Mouse (Mus musculus) hindbrain, embryonic 16.5 days (tissue): ENCODE measurements around the gene Ddx19b. TPM values are rescaled to one million over a fixed set of nuclear protein-coding genes. Genes with fewer than 3 reads are reported as not detected.

ENCODE experiments used
- ATAC-seq: fragments of 200-750 bp; cut with Nextera tagmentation; 2 replicates; pipeline ENCODE4 v1.8.0; 2017; ENCODE audit warnings: moderate TSS enrichment, moderate library complexity
- H3K27ac ChIP-seq: fragments of 300-500 bp; sonication (generic); 2 replicates; pipeline ENCODE4 v1.5.1; 2014; ENCODE audit warnings: low read depth, mild to moderate bottlenecking, control low read depth, low read length, moderate library complexity
- H3K27me3 ChIP-seq: fragments of 300-500 bp; sonication (generic); replicated peaks from 2 replicates; pipeline ENCODE4 v1.6.1; 2014; ENCODE audit warnings: low read length; ENCODE audit not compliant: control insufficient read depth, insufficient read depth
- H3K36me3 ChIP-seq: fragments of 300-500 bp; sonication (generic); 2 replicates; pipeline ENCODE4 v1.6.1; 2014; ENCODE audit warnings: mild to moderate bottlenecking, low read length, moderate library complexity, mixed read lengths; ENCODE audit not compliant: control insufficient read depth, insufficient read depth
- H3K4me1 ChIP-seq: fragments of 300-500 bp; sonication (generic); 2 replicates; pipeline ENCODE4 v1.6.1; 2014; ENCODE audit warnings: low read depth, low read length; ENCODE audit not compliant: control insufficient read depth, insufficient read depth
- H3K4me2 ChIP-seq: fragments of 300-500 bp; sonication (generic); 2 replicates; pipeline ENCODE4 v1.6.1; 2014; ENCODE audit warnings: mild to moderate bottlenecking, low read length, control low read depth, moderate library complexity
- H3K4me3 ChIP-seq: fragments of 300-500 bp; sonication (generic); 2 replicates; pipeline ENCODE4 v1.5.1; 2014; ENCODE audit warnings: mild to moderate bottlenecking, low read length, control low read depth, moderate library complexity
- H3K9ac ChIP-seq: fragments of 300-500 bp; sonication (generic); 2 replicates; pipeline ENCODE4 v1.6.1; 2014; ENCODE audit warnings: low read depth, mild to moderate bottlenecking, control low read depth, low read length, moderate library complexity
- H3K9me3 ChIP-seq: fragments of 300-500 bp; sonication (generic); 2 replicates; pipeline ENCODE4 v1.6.1; 2014; ENCODE audit warnings: mild to moderate bottlenecking, low read length, moderate library complexity; ENCODE audit not compliant: control insufficient read depth
- WGBS: fragments of 180-500 bp; shearing (Covaris S2); extraction: QIAGEN DNeasy Blood & Tissue Kit; methylation state at CpG from one replicate; pipeline ENCODE4 v1.1.7; 2014; 5-methylcytosine and 5-hydroxymethylcytosine counted together
- polyA plus RNA-seq: library from polyadenylated mRNA; unstranded; fragments of >200 nt; fragmentation: Nextera tagmentation; extraction: Ambion mirVana; gene quantifications from 2 replicates; pipeline ENCODE4 v1.2.1, GENCODE M21; 2015

The Ddx19b gene
- polyA plus RNA-seq, 1 experiment from 2014 or later = 6.9 TPM

DNA sequence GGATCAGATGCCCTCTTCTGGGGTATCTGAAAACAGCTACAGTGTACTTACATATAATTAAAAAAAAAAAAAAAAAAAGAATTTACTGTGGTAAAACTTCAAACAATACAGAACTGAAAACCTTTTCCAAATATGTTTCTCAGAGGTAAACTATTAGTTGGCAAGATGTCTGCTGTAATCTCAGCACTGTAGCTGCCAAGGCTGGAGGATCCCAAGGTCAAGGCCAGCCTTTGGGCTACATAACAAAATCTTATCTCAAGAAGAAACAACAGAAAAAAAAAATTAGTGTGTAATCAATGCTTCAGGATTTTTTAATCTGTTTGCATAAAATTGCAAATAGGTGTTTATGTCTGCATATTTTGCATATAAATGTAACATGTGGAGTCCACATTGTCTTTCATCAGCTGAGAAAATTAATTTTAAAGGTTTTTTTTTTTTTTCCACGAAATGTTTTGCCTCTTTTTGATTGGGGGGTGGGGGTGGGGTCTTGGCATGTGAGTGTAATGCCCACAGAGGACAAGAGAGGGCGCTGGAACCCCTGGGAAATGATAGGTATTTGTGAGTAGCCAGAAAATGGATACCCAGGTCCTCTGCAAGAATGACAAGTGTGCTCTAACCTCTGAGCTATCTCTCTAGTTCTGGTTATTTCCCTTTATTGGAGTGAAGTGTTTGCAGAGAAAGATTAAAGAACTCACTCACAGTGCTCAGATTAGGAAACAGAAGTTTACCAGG, 12.6 kb upstream of the Ddx19b start:
- Histone ChIP-seq H3K36me3 (peaks cover 73% of the 10 kb centered on the region), H3K4me1 (no peaks in the 10 kb centered on the region), H3K4me3 (no peak overlapping the region), H3K27me3 (no peaks in the 10 kb centered on the region), H3K9ac (no peak overlapping the region), H3K4me2 (no peak overlapping the region), H3K9me3 (no peaks in the 10 kb centered on the region), H3K27ac (no peak overlapping the region)
- no peak for ATAC-seq
- WGBS = 51% methylated on average over 2 of the region's 2 CpGs

DNA sequence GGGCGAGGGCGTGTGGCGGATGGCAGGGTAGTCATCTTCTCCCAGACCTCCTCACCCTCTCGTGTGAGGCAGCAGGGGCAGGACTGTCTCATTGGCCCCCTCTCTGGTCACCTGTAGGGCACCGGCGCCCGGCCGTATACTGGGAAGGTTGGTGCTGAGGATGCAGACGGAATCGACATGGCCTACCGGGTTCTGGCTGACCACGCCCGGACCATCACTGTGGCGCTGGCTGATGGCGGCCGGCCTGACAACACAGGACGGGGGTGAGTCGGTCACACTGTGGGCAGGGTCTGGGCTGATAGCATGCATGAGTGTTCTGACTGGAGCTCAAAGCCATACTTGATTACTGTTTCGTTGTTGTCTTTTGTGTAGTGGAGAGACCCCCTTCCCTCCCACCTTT, 11.0 kb upstream of the Ddx19b start:
- Histone ChIP-seq H3K27me3 (no peaks in the 10 kb centered on the region), H3K36me3 (peaks cover 65% of the 10 kb centered on the region), H3K9me3 (no peaks in the 10 kb centered on the region), H3K27ac (no peak overlapping the region), H3K9ac (no peak overlapping the region), H3K4me2 (no peak overlapping the region), H3K4me3 (no peak overlapping the region), H3K4me1 (no peaks in the 10 kb centered on the region)
- 96% methylated on average over 19 of the region's 19 CpGs for WGBS
- ATAC-seq = no peak

DNA sequence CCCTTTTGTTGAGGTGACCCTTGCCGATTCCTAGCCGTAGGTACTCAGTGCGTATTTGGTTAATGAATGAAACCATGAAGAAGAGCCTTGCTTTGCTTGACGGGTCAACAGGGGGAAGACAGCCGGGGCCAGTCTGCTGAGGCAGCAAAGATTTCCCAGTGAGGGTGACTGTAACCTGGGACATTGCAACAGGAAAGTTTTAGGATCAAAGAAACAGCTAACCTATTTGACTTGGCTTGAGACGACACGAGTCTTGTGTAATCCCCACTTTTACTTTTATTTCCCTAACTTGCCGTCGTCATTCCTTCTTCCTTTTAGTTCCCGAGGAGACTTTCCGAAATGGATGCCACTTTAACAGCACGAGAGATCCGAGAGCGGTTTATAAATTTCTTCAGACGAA, 5.0 kb upstream of the Ddx19b start:
- WGBS = 97% methylated on average over 15 of the region's 15 CpGs
- no peak overlapping the region for H3K9ac ChIP-seq
- peaks cover 19% of the 10 kb centered on the region for H3K36me3 ChIP-seq
- H3K27ac ChIP-seq = no peak overlapping the region
- no peak for ATAC-seq
- H3K4me1 ChIP-seq = peaks cover 15% of the 10 kb centered on the region
- H3K4me3 ChIP-seq = no peak overlapping the region
- no peaks in the 10 kb centered on the region for H3K9me3 ChIP-seq
- H3K4me2 ChIP-seq = no peak overlapping the region
- no peaks in the 10 kb centered on the region for H3K27me3 ChIP-seq

DNA sequence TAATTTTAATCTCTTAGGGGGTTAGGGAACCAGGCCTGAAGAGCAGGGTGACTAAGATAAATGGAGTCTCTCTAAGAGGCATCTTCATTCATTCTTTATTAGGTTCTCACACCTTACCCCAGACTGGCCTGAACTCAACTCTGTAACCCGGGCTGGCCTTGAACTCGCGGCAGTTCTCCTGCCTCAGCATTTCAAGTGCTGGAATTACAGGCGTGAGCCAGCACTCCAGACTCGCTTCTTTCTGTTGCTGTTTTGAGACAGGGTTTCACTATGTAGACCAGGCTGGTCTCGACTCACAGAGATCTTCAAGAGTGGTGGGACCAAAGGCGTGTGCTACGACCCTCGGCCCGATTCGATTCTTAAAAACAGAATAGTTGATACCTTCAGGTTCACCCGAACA, 2.7 kb upstream of the Ddx19b start:
- H3K27me3 ChIP-seq = peaks cover 2% of the 10 kb centered on the region; the same call in 1 of the 2 replicates
- H3K27ac ChIP-seq = peak overlapping the region; percentile 82
- H3K4me3 ChIP-seq = peak overlapping the region; percentile 79
- ATAC-seq = no peak
- peak overlapping the region; percentile 56 for H3K4me2 ChIP-seq
- H3K36me3 ChIP-seq = peaks cover 12% of the 10 kb centered on the region
- H3K9me3 ChIP-seq = no peaks in the 10 kb centered on the region
- H3K4me1 ChIP-seq = peaks cover 15% of the 10 kb centered on the region
- WGBS = 26% methylated on average over 12 of the region's 12 CpGs
- peak overlapping the region; percentile 84 for H3K9ac ChIP-seq

DNA sequence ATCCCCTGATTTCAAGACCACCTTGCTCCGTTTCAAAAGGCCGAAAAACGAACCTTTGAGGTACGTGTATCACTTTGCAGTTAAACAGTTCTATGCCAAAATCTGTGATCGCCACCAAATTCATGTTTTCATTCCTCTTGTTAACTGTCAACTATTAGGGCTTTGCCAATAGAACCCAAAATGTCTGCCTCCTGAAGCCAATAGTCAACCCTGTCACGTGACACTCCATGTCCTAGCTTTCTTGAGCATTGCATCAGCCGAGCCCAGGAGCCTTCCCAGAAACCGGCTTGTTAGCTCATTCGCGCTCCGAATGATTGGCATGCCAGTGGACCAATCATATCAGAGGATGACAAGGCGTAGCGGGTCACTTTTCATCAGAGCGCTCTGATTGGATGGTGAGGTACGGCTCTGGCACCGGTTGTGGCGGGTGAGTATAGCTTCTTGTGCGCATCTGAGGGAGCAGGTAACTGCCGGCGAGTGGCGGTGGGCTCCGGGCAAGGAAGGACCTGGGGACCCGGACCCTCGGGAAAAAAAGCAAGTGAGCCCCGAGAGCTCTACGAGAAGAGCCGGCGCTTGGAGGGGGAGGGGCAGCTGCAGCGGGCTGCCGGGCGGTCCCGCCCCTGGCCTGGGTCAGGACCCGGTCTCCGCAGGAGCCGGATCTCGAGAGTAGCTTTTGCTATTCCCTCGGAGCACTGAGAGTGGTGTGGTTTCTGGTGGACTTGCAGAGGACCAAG, 2.1 kb upstream of the Ddx19b start:
- 6% methylated on average over 37 of the region's 37 CpGs for WGBS
- Histone ChIP-seq H3K27ac (peak overlapping the region; percentile 82), H3K36me3 (peaks cover 8% of the 10 kb centered on the region), H3K27me3 (peaks cover 2% of the 10 kb centered on the region; the same call in 1 of the 2 replicates), H3K4me2 (peak overlapping the region; percentile 56), H3K4me1 (peaks cover 15% of the 10 kb centered on the region), H3K9ac (peak overlapping the region; percentile 84), H3K9me3 (no peaks in the 10 kb centered on the region), H3K4me3 (peak overlapping the region; percentile 79)
- ATAC-seq = peak; percentile 100

DNA sequence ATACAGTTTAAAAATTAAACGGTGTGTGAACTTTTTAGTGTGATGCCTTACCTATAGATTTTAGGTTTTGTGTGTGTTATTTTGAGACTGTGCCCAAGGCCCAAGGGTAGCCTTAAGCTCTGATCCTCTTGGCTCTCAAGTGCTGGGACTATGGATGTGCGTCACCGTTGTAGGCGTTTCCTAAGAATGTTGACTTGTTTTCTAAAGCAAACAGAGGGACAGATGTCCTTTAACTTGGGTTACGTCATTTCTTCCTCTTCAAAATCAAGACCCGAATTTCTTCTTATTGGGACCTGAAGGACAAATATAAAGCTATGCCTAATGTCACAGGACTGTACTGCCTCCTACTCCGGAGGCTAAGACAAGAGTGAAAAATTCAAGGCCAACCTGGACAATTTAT, 1.4 kb upstream of the Ddx19b start, which contains the start of gene Aars:
Aars (plus strand) TSS at position 229 of the 400 bp plus-strand sequence.
- Histone ChIP-seq H3K27me3 (peaks cover 2% of the 10 kb centered on the region; the same call in 1 of the 2 replicates), H3K27ac (peak within 1 kb of the TSS; percentile 82), H3K4me1 (peaks cover 17% of the 10 kb centered on the region), H3K9ac (peak within 1 kb of the TSS; percentile 84), H3K4me2 (peak within 1 kb of the TSS; percentile 56), H3K4me3 (peak within 1 kb of the TSS; percentile 79), H3K36me3 (peaks cover 6% of the 10 kb centered on the region), H3K9me3 (no peaks in the 10 kb centered on the region)
- ATAC-seq = no peak
- WGBS = 96% methylated on average over 7 of the region's 7 CpGs

DNA sequence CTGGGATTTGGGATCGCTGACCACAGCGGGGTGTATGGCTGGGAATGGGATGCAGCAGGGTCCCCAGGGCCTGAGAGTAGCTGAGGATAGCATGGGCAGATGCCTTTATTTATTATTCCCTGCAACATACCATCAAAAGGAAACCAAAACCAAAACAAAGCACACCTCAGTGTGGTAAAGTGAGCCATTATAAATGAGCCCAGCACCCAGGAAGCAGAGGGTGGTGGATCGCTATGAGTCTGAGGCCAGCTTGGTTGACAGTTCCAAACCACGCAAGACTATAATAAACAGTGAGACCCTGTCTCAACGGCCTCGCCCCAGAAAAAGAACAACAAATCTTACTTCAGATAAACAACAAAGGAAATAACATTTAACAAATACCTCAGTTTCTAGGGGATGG, 1.5 kb downstream of the Ddx19b start:
- Histone ChIP-seq H3K4me3 (no peak overlapping the region), H3K9ac (no peak overlapping the region)
- WGBS = 88% methylated on average over 6 of the region's 6 CpGs

DNA sequence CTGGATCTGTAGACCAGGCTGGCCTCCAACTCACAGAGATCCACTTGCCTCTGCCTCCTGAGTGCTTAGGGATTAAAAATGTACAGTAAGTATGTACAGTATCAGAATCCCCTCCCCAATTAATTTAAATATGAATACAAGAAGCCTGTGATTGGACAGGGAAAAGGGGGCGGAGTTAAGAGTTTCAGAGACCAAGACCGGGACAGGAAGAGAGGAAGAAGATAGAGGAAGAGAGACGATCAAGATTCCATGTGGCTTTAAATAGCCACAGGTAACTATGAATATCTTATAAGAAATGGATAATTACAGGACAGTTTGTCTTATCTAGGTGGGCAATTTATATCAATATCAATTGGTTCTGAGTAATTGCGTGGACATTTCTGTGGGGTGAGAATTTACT, 2.0 kb downstream of the Ddx19b start:
- no peak overlapping the region for H3K27ac ChIP-seq
- no peak overlapping the region for H3K9ac ChIP-seq
- WGBS = 54% methylated on average over 4 of the region's 4 CpGs
- peaks cover 2% of the 10 kb centered on the region; the same call in 1 of the 2 replicates for H3K27me3 ChIP-seq
- H3K4me1 ChIP-seq = peaks cover 6% of the 10 kb centered on the region
- no peak for ATAC-seq
- H3K4me3 ChIP-seq = no peak overlapping the region
- H3K4me2 ChIP-seq = no peak overlapping the region
- no peaks in the 10 kb centered on the region for H3K36me3 ChIP-seq
- H3K9me3 ChIP-seq = no peaks in the 10 kb centered on the region

More for the DNA sequence above, 1.5 kb downstream of the Ddx19b start:
- no peak for ATAC-seq
- Histone ChIP-seq H3K9me3 (no peaks in the 10 kb centered on the region), H3K4me1 (peaks cover 11% of the 10 kb centered on the region), H3K36me3 (no peaks in the 10 kb centered on the region), H3K4me2 (no peak overlapping the region), H3K27ac (no peak overlapping the region), H3K27me3 (peaks cover 2% of the 10 kb centered on the region; the same call in 1 of the 2 replicates)

DNA sequence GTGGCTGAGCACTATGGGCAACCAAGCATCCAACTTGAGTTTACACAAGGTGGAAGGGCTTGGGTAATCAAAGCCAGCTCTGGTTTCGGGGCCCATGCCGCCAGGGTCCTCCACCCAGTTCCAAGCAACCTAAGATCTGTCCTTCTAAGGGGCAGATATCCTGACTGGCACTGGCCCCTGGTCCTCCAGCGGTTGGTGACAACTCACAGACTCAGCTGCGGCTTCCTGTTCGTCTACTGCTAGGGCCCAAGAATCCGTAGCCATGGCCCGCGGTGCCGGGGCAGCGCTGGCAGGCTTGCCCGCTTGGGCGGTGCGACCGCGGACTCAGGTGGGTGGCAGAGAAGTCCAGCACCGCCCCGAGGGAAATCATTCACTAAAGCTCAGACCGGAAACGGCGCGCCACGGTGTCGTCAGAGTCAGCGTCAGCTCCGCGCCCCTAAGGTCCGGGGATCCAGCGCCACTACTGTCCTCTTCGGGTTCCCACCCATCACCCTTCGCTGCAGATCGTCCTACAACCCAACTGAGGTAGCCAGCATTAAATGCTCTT, 4.1 kb downstream of the Ddx19b start:
- under 1% methylated on average over 31 of the region's 31 CpGs for WGBS

More for the DNA sequence above, 4.1 kb downstream of the Ddx19b start:
- peak overlapping the region; percentile 90 for H3K4me2 ChIP-seq
- H3K4me3 ChIP-seq = peak overlapping the region; percentile 82
- H3K27ac ChIP-seq = peak overlapping the region; percentile 80
- H3K4me1 ChIP-seq = peaks cover 6% of the 10 kb centered on the region
- no peaks in the 10 kb centered on the region for H3K9me3 ChIP-seq
- H3K27me3 ChIP-seq = peaks cover 2% of the 10 kb centered on the region; the same call in 1 of the 2 replicates
- peak; percentile 95 for ATAC-seq
- H3K36me3 ChIP-seq = no peaks in the 10 kb centered on the region
- peak overlapping the region; percentile 86 for H3K9ac ChIP-seq
